Mouse (Mus musculus): Measurements from ENCODE around the gene Fam19a4. TPM values are rescaled to one million over a fixed set of nuclear protein-coding genes. Genes with fewer than 3 reads are reported as not detected.

Gene Fam19a4
- 5.7 and 8.0 TPM in 2 replicates for polyA plus RNA-seq (2014; fragmentation: Nextera tagmentation; extraction: Ambion mirVana)

DNA sequence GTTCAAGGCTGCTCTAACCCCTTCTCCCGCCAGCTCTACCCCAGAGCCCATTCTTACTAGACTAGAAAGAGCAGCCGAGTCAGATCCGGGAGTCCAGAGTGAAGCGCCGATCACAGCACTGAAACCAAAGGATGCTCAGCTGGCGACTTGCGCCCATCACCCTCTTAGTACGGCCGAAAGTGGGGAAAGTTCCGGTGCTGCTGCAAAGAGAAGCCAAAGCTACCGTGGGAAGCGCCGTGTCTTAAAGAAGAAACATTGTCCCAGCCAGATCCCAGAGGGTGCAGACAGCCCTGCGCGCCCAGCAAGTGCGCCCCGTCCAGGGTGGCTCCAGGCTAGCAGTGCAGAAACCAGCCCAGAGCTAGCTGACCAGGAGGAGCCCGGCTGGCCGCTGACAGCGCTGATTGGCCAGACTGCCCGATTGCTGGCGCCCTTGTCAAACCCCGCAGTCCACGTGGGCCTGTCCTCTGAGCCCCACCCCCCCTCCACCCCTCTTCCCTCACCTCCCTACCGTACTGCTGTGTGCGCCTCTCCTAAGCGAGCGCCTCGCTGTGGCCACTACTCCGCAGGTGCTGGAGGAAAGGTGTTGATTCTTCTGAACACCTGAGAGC is at the start of gene Fam19a4:
Gene Fam19a4, minus strand, starts transcription at position 340 of the 608 bp plus-strand sequence.
- DNase-seq: peak; percentile 69
- Histone ChIP-seq H3K27ac (replicated peaks; ENCODE audit: low read depth, low read length) (no peak within 1 kb of the TSS), H3K9me3 (ENCODE audit: control insufficient read depth, low read length) (no peaks in the 10 kb centered on the region), H3K4me2 (ENCODE audit: low read length) (peak within 1 kb of the TSS; percentile 72), H3K4me1 (ENCODE audit: control insufficient read depth, insufficient read depth, low read length) (peaks cover 15% of the 10 kb centered on the region), H3K36me3 (ENCODE audit: control insufficient read depth, insufficient read depth, low read length) (no peaks in the 10 kb centered on the region), H3K27me3 (ENCODE audit: control insufficient read depth, insufficient read depth, low read length) (peaks cover 16% of the 10 kb centered on the region), H3K9ac (replicated peaks; ENCODE audit: low read length) (peak within 1 kb of the TSS; percentile 27), H3K4me3 (replicated peaks; ENCODE audit: low read depth, low read length) (peak within 1 kb of the TSS; percentile 36)
- ATAC-seq (ENCODE audit: low FRiP score, low TSS enrichment): peak; percentile 83; the same call in 1 of the 2 replicates
- WGBS: 1% methylated on average over 30 of the region's 30 CpGs

- Histone ChIP-seq H3K27ac (replicated peaks; ENCODE audit: low read depth, low read length) (no peak overlapping the region), H3K4me2 (ENCODE audit: low read length) (no peak overlapping the region), H3K36me3 (ENCODE audit: control insufficient read depth, insufficient read depth, low read length) (no peaks in the 10 kb centered on the region), H3K27me3 (ENCODE audit: control insufficient read depth, insufficient read depth, low read length) (no peaks in the 10 kb centered on the region), H3K4me1 (ENCODE audit: control insufficient read depth, insufficient read depth, low read length) (0 out of 2 replicates have a peak, but pooled peaks cover 4% of the 10 kb centered on the region), H3K4me3 (replicated peaks; ENCODE audit: low read depth, low read length) (no peak overlapping the region), H3K9me3 (ENCODE audit: control insufficient read depth, low read length) (no peaks in the 10 kb centered on the region), H3K9ac (replicated peaks; ENCODE audit: low read length) (no peak overlapping the region)
- ATAC-seq (ENCODE audit: low FRiP score, low TSS enrichment) (peak; percentile 67), DNase-seq (peak; percentile 95)
- 10% methylated on average over 2 of the region's 2 CpGs for WGBS
Observed at GRCm38 (mm10) chr6:97106777-97107176, 46.6 kb upstream of the Fam19a4 start.

- no peak for ATAC-seq (ENCODE audit: low FRiP score, low TSS enrichment)
- 85% methylated on average over 8 of the region's 8 CpGs for WGBS
- H3K9me3 ChIP-seq (ENCODE audit: control insufficient read depth, low read length): no peaks in the 10 kb centered on the region
Observed at GRCm38 (mm10) chr6:97106106-97106505, 45.9 kb upstream of the Fam19a4 start.

GRCm38 (mm10) chr6:97104264-97104852 is 44.1 kb upstream of the Fam19a4 start:
- Histone ChIP-seq H3K36me3 (ENCODE audit: control insufficient read depth, insufficient read depth, low read length) (no peaks in the 10 kb centered on the region), H3K9ac (replicated peaks; ENCODE audit: low read length) (no peak overlapping the region), H3K4me2 (ENCODE audit: low read length) (no peak overlapping the region), H3K4me3 (replicated peaks; ENCODE audit: low read depth, low read length) (no peak overlapping the region), H3K4me1 (ENCODE audit: control insufficient read depth, insufficient read depth, low read length) (0 out of 2 replicates have a peak, but pooled peaks cover 11% of the 10 kb centered on the region), H3K9me3 (ENCODE audit: control insufficient read depth, low read length) (no peaks in the 10 kb centered on the region), H3K27me3 (ENCODE audit: control insufficient read depth, insufficient read depth, low read length) (no peaks in the 10 kb centered on the region), H3K27ac (replicated peaks; ENCODE audit: low read depth, low read length) (no peak overlapping the region)
- 82% methylated on average over 7 of the region's 7 CpGs for WGBS
- DNase-seq (peak; percentile 22), ATAC-seq (ENCODE audit: low FRiP score, low TSS enrichment) (no peak)

More at GRCm38 (mm10) chr6:97106106-97106505, 45.9 kb upstream of the Fam19a4 start:
- no peak for DNase-seq
- no peak overlapping the region for H3K9ac ChIP-seq (replicated peaks; ENCODE audit: low read length)
- H3K36me3 ChIP-seq (ENCODE audit: control insufficient read depth, insufficient read depth, low read length): no peaks in the 10 kb centered on the region
- H3K4me2 ChIP-seq (ENCODE audit: low read length): no peak overlapping the region
- H3K4me1 ChIP-seq (ENCODE audit: control insufficient read depth, insufficient read depth, low read length): 0 out of 2 replicates have a peak, but pooled peaks cover 11% of the 10 kb centered on the region
- no peaks in the 10 kb centered on the region for H3K27me3 ChIP-seq (ENCODE audit: control insufficient read depth, insufficient read depth, low read length)
- H3K27ac ChIP-seq (replicated peaks; ENCODE audit: low read depth, low read length): no peak overlapping the region
- no peak overlapping the region for H3K4me3 ChIP-seq (replicated peaks; ENCODE audit: low read depth, low read length)

- Histone ChIP-seq H3K9ac (replicated peaks; ENCODE audit: low read length) (no peak overlapping the region), H3K4me1 (ENCODE audit: control insufficient read depth, insufficient read depth, low read length) (0 out of 2 replicates have a peak, but pooled peaks cover 11% of the 10 kb centered on the region), H3K4me2 (ENCODE audit: low read length) (peak overlapping the region; percentile 41), H3K36me3 (ENCODE audit: control insufficient read depth, insufficient read depth, low read length) (no peaks in the 10 kb centered on the region), H3K9me3 (ENCODE audit: control insufficient read depth, low read length) (no peaks in the 10 kb centered on the region), H3K27ac (replicated peaks; ENCODE audit: low read depth, low read length) (no peak overlapping the region), H3K4me3 (replicated peaks; ENCODE audit: low read depth, low read length) (no peak overlapping the region), H3K27me3 (ENCODE audit: control insufficient read depth, insufficient read depth, low read length) (no peaks in the 10 kb centered on the region)
- 2% methylated on average over 15 of the region's 15 CpGs for WGBS
- ATAC-seq (ENCODE audit: low FRiP score, low TSS enrichment) (peak; percentile 60; the same call in 1 of the 2 replicates), DNase-seq (peak; percentile 64)
Observed at GRCm38 (mm10) chr6:97101958-97102702, 41.9 kb upstream of the Fam19a4 start.

DNA sequence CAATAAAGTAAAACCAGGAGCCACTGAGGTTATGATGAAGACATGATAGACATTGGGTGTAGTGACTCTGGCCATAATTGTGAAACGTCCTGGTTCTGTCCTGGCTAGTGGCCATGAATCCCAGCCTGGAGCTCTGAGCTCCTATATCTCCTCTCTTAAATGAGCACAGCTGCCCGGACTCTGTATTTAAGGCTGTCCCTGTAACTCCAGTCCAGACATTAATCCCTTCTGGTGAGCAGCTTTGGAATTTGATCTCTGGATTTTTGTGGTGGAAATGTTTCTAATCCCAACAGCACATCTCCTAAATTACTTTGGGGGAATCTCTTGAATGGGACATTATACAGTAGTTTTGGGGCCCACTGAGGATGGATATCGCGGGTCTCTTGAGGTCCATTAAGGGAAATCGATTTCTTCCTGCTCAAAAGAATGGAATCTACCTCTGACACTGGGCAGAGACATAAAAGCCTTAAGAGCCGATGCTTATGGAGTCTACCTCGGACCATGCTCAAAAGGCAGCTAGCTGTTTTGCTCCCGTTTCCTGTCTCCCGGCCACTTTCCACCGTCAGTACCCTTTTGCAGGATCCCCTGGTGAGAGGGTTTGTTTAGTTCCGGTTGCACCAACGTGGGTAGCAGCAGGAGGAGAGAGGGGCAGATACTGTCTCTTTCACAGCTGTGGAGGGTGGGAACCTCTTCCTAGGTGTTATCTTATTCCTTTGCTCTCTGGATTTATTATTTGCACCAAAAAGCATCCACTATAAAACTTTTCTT is 41.2 kb upstream of the Fam19a4 start:
- WGBS: 12% methylated on average over 12 of the region's 12 CpGs
- Histone ChIP-seq H3K4me3 (replicated peaks; ENCODE audit: low read depth, low read length) (no peak overlapping the region), H3K9ac (replicated peaks; ENCODE audit: low read length) (no peak overlapping the region), H3K4me2 (ENCODE audit: low read length) (peak overlapping the region; percentile 41), H3K27ac (replicated peaks; ENCODE audit: low read depth, low read length) (no peak overlapping the region), H3K36me3 (ENCODE audit: control insufficient read depth, insufficient read depth, low read length) (no peaks in the 10 kb centered on the region), H3K27me3 (ENCODE audit: control insufficient read depth, insufficient read depth, low read length) (no peaks in the 10 kb centered on the region), H3K9me3 (ENCODE audit: control insufficient read depth, low read length) (no peaks in the 10 kb centered on the region), H3K4me1 (ENCODE audit: control insufficient read depth, insufficient read depth, low read length) (0 out of 2 replicates have a peak, but pooled peaks cover 11% of the 10 kb centered on the region)
- DNase-seq (peak; percentile 27), ATAC-seq (ENCODE audit: low FRiP score, low TSS enrichment) (no peak)

GRCm38 (mm10) chr6:97082336-97082735 is 22.1 kb upstream of the Fam19a4 start:
- Histone ChIP-seq H3K27ac (replicated peaks; ENCODE audit: low read depth, low read length) (no peak overlapping the region), H3K36me3 (ENCODE audit: control insufficient read depth, insufficient read depth, low read length) (no peaks in the 10 kb centered on the region), H3K9me3 (ENCODE audit: control insufficient read depth, low read length) (0 out of 2 replicates have a peak, but pooled peaks cover 5% of the 10 kb centered on the region), H3K27me3 (ENCODE audit: control insufficient read depth, insufficient read depth, low read length) (no peaks in the 10 kb centered on the region), H3K4me1 (ENCODE audit: control insufficient read depth, insufficient read depth, low read length) (peaks cover 5% of the 10 kb centered on the region; the same call in 1 of the 2 replicates), H3K4me2 (ENCODE audit: low read length) (no peak overlapping the region), H3K9ac (replicated peaks; ENCODE audit: low read length) (no peak overlapping the region), H3K4me3 (replicated peaks; ENCODE audit: low read depth, low read length) (no peak overlapping the region)
- 92% methylated on average over 2 of the region's 2 CpGs for WGBS
- ATAC-seq (ENCODE audit: low FRiP score, low TSS enrichment) (no peak), DNase-seq (no peak)

DNA sequence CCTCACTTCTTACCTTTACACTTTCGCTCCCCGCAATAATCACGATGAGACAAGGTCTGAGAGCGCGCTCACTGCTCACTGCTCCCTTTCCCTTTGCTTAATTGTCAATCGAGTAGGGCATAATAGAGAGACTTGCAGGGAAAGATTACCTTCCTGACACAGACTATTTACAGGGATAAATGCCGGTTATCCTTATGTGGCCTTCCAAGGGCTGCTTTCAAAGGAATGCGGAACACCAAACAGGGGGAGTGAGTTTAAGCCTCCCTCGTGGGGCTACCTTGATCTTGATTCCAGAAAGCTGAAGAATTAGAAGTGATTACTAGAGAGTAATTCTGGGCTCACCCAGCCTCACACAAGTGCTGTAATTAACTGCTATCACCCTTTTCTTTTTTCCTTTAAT is 19.8 kb upstream of the Fam19a4 start:
- Histone ChIP-seq H3K9me3 (ENCODE audit: control insufficient read depth, low read length) (no peaks in the 10 kb centered on the region), H3K27ac (replicated peaks; ENCODE audit: low read depth, low read length) (peak overlapping the region; percentile 45), H3K9ac (replicated peaks; ENCODE audit: low read length) (no peak overlapping the region), H3K4me2 (ENCODE audit: low read length) (peak overlapping the region; percentile 6; the same call in 1 of the 2 replicates), H3K36me3 (ENCODE audit: control insufficient read depth, insufficient read depth, low read length) (no peaks in the 10 kb centered on the region), H3K4me3 (replicated peaks; ENCODE audit: low read depth, low read length) (no peak overlapping the region), H3K4me1 (ENCODE audit: control insufficient read depth, insufficient read depth, low read length) (peaks cover 5% of the 10 kb centered on the region; the same call in 1 of the 2 replicates), H3K27me3 (ENCODE audit: control insufficient read depth, insufficient read depth, low read length) (no peaks in the 10 kb centered on the region)
- ATAC-seq (ENCODE audit: low FRiP score, low TSS enrichment) (no peak), DNase-seq (no peak)
- 23% methylated on average over 9 of the region's 9 CpGs for WGBS
